Mouse (Mus musculus) MEL (cell line): ENCODE measurements around the gene Slc25a26. TPM values are rescaled to one million over a fixed set of nuclear protein-coding genes. Genes with fewer than 3 reads are reported as not detected.

ENCODE experiments used
- DNase-seq: peaks from one replicate; pipeline ENCODE4 v3.0.0; 2011; ENCODE audit warnings: low read depth, low spot score
- H3K27ac ChIP-seq: 2 replicates; pipeline ENCODE4 v1.5.1; 2012; ENCODE audit warnings: low read depth, mild to moderate bottlenecking, control low read depth, low read length, moderate library complexity; ENCODE audit not compliant: control insufficient read depth
- H3K27me3 ChIP-seq, 2 experiments: fragments of 150-350 bp in 1 of 2; sonication (generic) in 1 of 2; 2 replicates each; pipeline ENCODE4 v1.6.1; 2012; ENCODE audit warnings: low read length in 2 of 2, mild to moderate bottlenecking in 2 of 2, improper control_type of control experiment in 1 of 2, moderate library complexity in 1 of 2; ENCODE audit not compliant: insufficient read depth in 2 of 2, control insufficient read depth in 1 of 2
- H3K36me3 ChIP-seq, 2 experiments: 2 replicates each; pipeline ENCODE4 v1.6.1; 2012 to 2014; ENCODE audit warnings: low read length in 2 of 2, improper control_type of control experiment in 1 of 2, inconsistent platforms in 1 of 2, mild to moderate bottlenecking in 1 of 2; ENCODE audit not compliant: insufficient read depth in 2 of 2, control insufficient read depth in 1 of 2
- H3K4me1 ChIP-seq, 2 experiments: fragments of 150-350 bp in 1 of 2; sonication (generic) in 1 of 2; 2 replicates each; pipeline ENCODE4 v1.6.1; 2012; ENCODE audit warnings: low read length in 2 of 2, improper control_type of control experiment in 1 of 2, mild to moderate bottlenecking in 1 of 2; ENCODE audit not compliant: insufficient read depth in 2 of 2, control insufficient read depth in 1 of 2
- H3K4me3 ChIP-seq, 2 experiments: fragments of 150-350 bp in 1 of 2; sonication (generic) in 1 of 2; 2 replicates each; pipeline ENCODE4 v1.5.1; 2012; ENCODE audit warnings: low read depth in 2 of 2, low read length in 2 of 2, mild to moderate bottlenecking in 2 of 2, moderate library complexity in 2 of 2, control low read depth in 1 of 2, improper control_type of control experiment in 1 of 2; ENCODE audit not compliant: control insufficient read depth in 1 of 2, insufficient read depth in 1 of 2
- H3K79me2 ChIP-seq: 2 replicates; pipeline ENCODE4 v1.6.1; 2012; ENCODE audit warnings: mild to moderate bottlenecking, low read length, moderate library complexity; ENCODE audit not compliant: control insufficient read depth, poor library complexity, insufficient read depth
- H3K9ac ChIP-seq: 2 replicates; pipeline ENCODE4 v1.6.1; 2012; ENCODE audit warnings: low read depth, mild to moderate bottlenecking, control low read depth, low read length, moderate library complexity; ENCODE audit not compliant: control insufficient read depth, poor library complexity, severe bottlenecking
- H3K9me3 ChIP-seq: fragments of 150-350 bp; sonication (generic); replicated peaks from 2 replicates; pipeline ENCODE4 v1.6.1; 2012; ENCODE audit warnings: mild to moderate bottlenecking, low read length, improper control_type of control experiment, moderate library complexity; ENCODE audit not compliant: insufficient read depth
- BHLHE40 ChIP-seq: IDR thresholded peaks from 2 replicates; pipeline ENCODE4 v1.6.1; 2012; ENCODE audit warnings: low read depth, mild to moderate bottlenecking, inconsistent platforms, low read length, improper control_type of control experiment, borderline replicate concordance
- CHD2 ChIP-seq: IDR thresholded peaks from 2 replicates; pipeline ENCODE4 v1.6.1; 2011; ENCODE audit warnings: low read length, improper control_type of control experiment
- EP300 ChIP-seq, 2 experiments: IDR thresholded peaks; 2 replicates each; pipeline ENCODE4 v1.6.1; 2011; ENCODE audit warnings: improper control_type of control experiment in 2 of 2, low read length in 2 of 2, low read depth in 1 of 2, mild to moderate bottlenecking in 1 of 2
- ETS1 ChIP-seq: IDR thresholded peaks from 2 replicates; pipeline ENCODE4 v1.6.1; 2012; ENCODE audit warnings: low read depth, mild to moderate bottlenecking, inconsistent platforms, low read length, improper control_type of control experiment, moderate library complexity
- GABPA ChIP-seq: IDR thresholded peaks from 2 replicates; pipeline ENCODE4 v1.6.1; 2012; ENCODE audit warnings: low read depth, mild to moderate bottlenecking, inconsistent platforms, low read length, improper control_type of control experiment, moderate library complexity
- JUND ChIP-seq: IDR thresholded peaks from 2 replicates; pipeline ENCODE4 v1.6.1; 2011; ENCODE audit warnings: low read depth, mild to moderate bottlenecking, improper control_type of control experiment, low read length
- KAT2A ChIP-seq: conservative IDR thresholded peaks from 2 replicates; pipeline ENCODE4 v1.6.1; 2012; ENCODE audit warnings: low read depth, low read length, improper control_type of control experiment, inconsistent platforms
- MAFK ChIP-seq: IDR thresholded peaks from 2 replicates; pipeline ENCODE4 v1.6.1; 2011; ENCODE audit warnings: low read depth, mild to moderate bottlenecking, low read length, improper control_type of control experiment, borderline replicate concordance
- MAX ChIP-seq: IDR thresholded peaks from 2 replicates; pipeline ENCODE4 v1.6.1; 2011; ENCODE audit warnings: low read length, improper control_type of control experiment
- MAZ ChIP-seq: IDR thresholded peaks from 2 replicates; pipeline ENCODE4 v1.6.1; 2012; ENCODE audit warnings: low read depth, mild to moderate bottlenecking, inconsistent platforms, low read length, improper control_type of control experiment
- MEF2A ChIP-seq: IDR thresholded peaks from 2 replicates; pipeline ENCODE4 v1.6.1; 2014; ENCODE audit warnings: low read depth, mild to moderate bottlenecking, inconsistent platforms, low read length, improper control_type of control experiment; ENCODE audit not compliant: poor library complexity, insufficient replicate concordance, severe bottlenecking; ENCODE audit errors: extremely low read depth
- MXI1 ChIP-seq: IDR thresholded peaks from 2 replicates; pipeline ENCODE4 v1.6.1; 2011; ENCODE audit warnings: mild to moderate bottlenecking, low read depth, low read length, improper control_type of control experiment
- NRF1 ChIP-seq: IDR thresholded peaks from 2 replicates; pipeline ENCODE4 v1.6.1; 2014; ENCODE audit warnings: low read depth, mild to moderate bottlenecking, inconsistent platforms, low read length, improper control_type of control experiment, moderate library complexity; ENCODE audit not compliant: poor library complexity, insufficient read depth, severe bottlenecking
- POLR2AphosphoS2 ChIP-seq: IDR thresholded peaks from 2 replicates; pipeline ENCODE4 v1.6.1; 2011; ENCODE audit warnings: low read length, improper control_type of control experiment
- POLR2AphosphoS5 ChIP-seq: IDR thresholded peaks from 2 replicates; pipeline ENCODE4 v1.6.1; 2012; ENCODE audit warnings: low read depth, borderline replicate concordance, mild to moderate bottlenecking, inconsistent platforms, low read length, moderate library complexity, mixed read lengths
- RAD21 ChIP-seq: IDR thresholded peaks from 2 replicates; pipeline ENCODE4 v1.6.1; 2011; ENCODE audit warnings: mild to moderate bottlenecking, low read depth, low read length, improper control_type of control experiment
- SMC3 ChIP-seq: IDR thresholded peaks from 2 replicates; pipeline ENCODE4 v1.6.1; 2011; ENCODE audit warnings: low read depth, low read length, improper control_type of control experiment
- TAL1 ChIP-seq: IDR thresholded peaks from 2 replicates; pipeline ENCODE4 v1.6.1; 2012; ENCODE audit warnings: mild to moderate bottlenecking, inconsistent platforms, low read length, moderate library complexity, mixed read lengths
- TBP ChIP-seq: IDR thresholded peaks from 2 replicates; pipeline ENCODE4 v1.8.0; 2011; ENCODE audit warnings: low read depth, low read length, improper control_type of control experiment
- USF1 ChIP-seq: IDR thresholded peaks from 2 replicates; pipeline ENCODE4 v1.6.1; 2014; ENCODE audit warnings: low read depth, mild to moderate bottlenecking, inconsistent platforms, low read length, improper control_type of control experiment, moderate library complexity
- ZKSCAN1 ChIP-seq: IDR thresholded peaks from 2 replicates; pipeline ENCODE4 v1.6.1; 2012; ENCODE audit warnings: low read depth, mild to moderate bottlenecking, inconsistent platforms, low read length, improper control_type of control experiment, moderate library complexity
- ZMIZ1 ChIP-seq: IDR thresholded peaks from 2 replicates; pipeline ENCODE4 v1.6.1; 2012; ENCODE audit warnings: low read depth, mild to moderate bottlenecking, inconsistent platforms, low read length, improper control_type of control experiment, moderate library complexity
- ZNF384 ChIP-seq: IDR thresholded peaks from 2 replicates; pipeline ENCODE4 v1.6.1; 2012; ENCODE audit warnings: low read depth, mild to moderate bottlenecking, inconsistent platforms, low read length, improper control_type of control experiment
- polyA plus RNA-seq, 2 experiments: library from polyadenylated mRNA; stranded (reverse) in 1 of 2; unstranded in 1 of 2; fragments of >175 nt in 1 of 2; fragments of >200 nt in 1 of 2; gene quantifications; 2 replicates each; pipeline versions ENCODE4 v1.2.1 to v1.2.4; 2012; ENCODE audit warnings: low replicate concordance in 2 of 2, low read depth in 1 of 2; ENCODE audit not compliant: insufficient read length in 2 of 2, insufficient read depth in 1 of 2, missing spikeins in 1 of 2
- total RNA-seq: library from RNA; depleted of rRNA; stranded (reverse); fragments of 300-350 nt; gene quantifications from 2 replicates; pipeline ENCODE4 v1.2.3, GENCODE M21; 2012

The Slc25a26 gene
- total and polyA plus RNA-seq, 3 experiments = 8.1 to 11.5 TPM; not detected in 1

GRCm38 (mm10) chr6:94594096-94594665 lies 94.0 kb downstream of the Slc25a26 start:
- Histone ChIP-seq H3K4me3 (no peak overlapping the region), H3K36me3 (no peaks in the 10 kb centered on the region), H3K27ac (no peak overlapping the region), H3K4me1 (no peaks in the 10 kb centered on the region), H3K79me2 (no peaks in the 10 kb centered on the region), H3K9ac (no peak overlapping the region), H3K27me3 (no peaks in the 10 kb centered on the region), H3K9me3 (no peaks in the 10 kb centered on the region)
- TF ChIP-seq MAFK (no peak), EP300 (IDR thresholded peaks at IDR 0.05; ENCODE audit: low read depth in 1 of 2, low read length in 2 of 2) (no peak), TAL1 (no peak), ZNF384 (no peak), GABPA (no peak), KAT2A (no peak), MAX (no peak), USF1 (no peak), POLR2AphosphoS2 (no peak), RAD21 (no peak), BHLHE40 (no peak), MEF2A (no peak), SMC3 (no peak), JUND (no peak), CHD2 (no peak), MXI1 (no peak), POLR2AphosphoS5 (no peak), TBP (no peak), ZKSCAN1 (no peak), MAZ (no peak)
- no peak for DNase-seq

- Histone ChIP-seq H3K79me2 (no peaks in the 10 kb centered on the region), H3K27me3 (no peaks in the 10 kb centered on the region), H3K4me3 (no peak overlapping the region), H3K36me3 (no peaks in the 10 kb centered on the region), H3K9me3 (no peaks in the 10 kb centered on the region), H3K9ac (no peak overlapping the region), H3K4me1 (no peaks in the 10 kb centered on the region), H3K27ac (no peak overlapping the region)
- DNase-seq = no peak
- TF ChIP-seq EP300 (IDR thresholded peaks at IDR 0.05; ENCODE audit: low read depth in 1 of 2, low read length in 2 of 2) (no peak), NRF1 (no peak), ETS1 (no peak), MEF2A (no peak), ZMIZ1 (no peak), BHLHE40 (no peak)
These were observed 94.6 kb downstream of the Slc25a26 start for GRCm38 (mm10) chr6:94594711-94595110.
